Mouse (Mus musculus) cortical plate, adult 2 months (tissue): ENCODE results near the gene Gm7682.
"Not testable (repeated sequence)": the region's sequence is repeated elsewhere in the genome, so short reads cannot be mapped to it uniquely, and the experiment has no call there.

ENCODE experiments used
- CTCF ChIP-seq: fragments of 200-500 bp; IDR thresholded peaks from 2 replicates; pipeline ENCODE4 v1.5.1; 2011; ENCODE audit warnings: mild to moderate bottlenecking, control low read depth, low read length; ENCODE audit not compliant: insufficient read depth; ENCODE audit errors: extremely low read depth
- POLR2A ChIP-seq: fragments of 200-500 bp; IDR thresholded peaks from 2 replicates; pipeline ENCODE4 v1.6.1; 2011; ENCODE audit warnings: mild to moderate bottlenecking, low read length, control low read depth; ENCODE audit not compliant: insufficient read depth; ENCODE audit errors: extremely low read depth

DNA sequence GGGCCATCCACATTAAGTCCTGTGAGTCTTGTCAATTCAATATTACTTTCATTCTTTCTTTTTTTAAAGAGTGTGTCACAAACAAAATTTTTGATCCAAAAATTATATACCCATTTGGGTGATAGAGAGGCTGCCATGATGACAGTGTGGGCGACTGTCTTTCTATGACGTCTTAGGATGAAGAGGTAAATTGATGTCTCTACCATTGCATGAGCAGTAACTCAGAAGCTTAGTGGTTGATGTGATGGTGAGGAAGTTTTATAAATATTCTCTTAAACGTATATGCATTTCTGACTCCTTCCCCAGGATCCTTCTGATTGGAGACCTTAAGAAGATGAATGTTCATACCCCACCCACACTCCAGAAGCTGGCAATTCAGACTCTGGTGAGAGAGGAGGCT, at the start of gene Gm7682:
- TF ChIP-seq POLR2A, CTCF: not testable (repeated sequence)
